Mouse (Mus musculus) telencephalon, adult 2 months (tissue): Measurements from ENCODE around the gene Alox5ap.

Experiments
- DNase-seq: peaks from one replicate; pipeline ENCODE4 v3.0.0-alpha.2; 2011; ENCODE audit warnings: low read depth, low spot score

The Alox5ap gene

DNA sequence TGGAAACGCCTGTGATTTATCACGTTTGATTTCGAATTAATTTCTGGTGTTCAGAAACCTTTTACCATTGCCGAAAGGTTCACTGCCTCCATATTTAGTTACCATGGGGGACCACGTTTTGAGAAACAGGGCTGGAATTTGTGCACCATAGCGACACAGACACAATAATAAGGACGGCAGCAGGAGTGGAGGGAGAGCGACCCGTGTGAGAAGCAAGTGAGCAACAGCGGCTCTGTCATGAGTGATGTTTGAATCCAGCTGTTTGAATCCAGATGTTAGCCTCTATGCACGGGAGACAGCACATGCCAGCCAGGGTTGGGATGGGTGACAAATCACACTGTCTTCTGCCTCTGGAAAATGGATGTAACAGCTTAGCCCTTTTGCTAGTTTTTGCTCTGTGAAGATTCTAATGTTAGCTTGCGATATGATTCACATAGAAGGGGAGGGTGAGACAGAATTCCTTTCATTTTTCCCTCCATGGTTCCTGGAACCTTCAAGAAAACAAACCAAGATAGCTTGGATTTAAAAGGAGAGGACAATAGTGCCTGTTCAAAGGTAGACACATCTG is 50.0 kb downstream of the Alox5ap start:
- DNase-seq: no peak

DNA sequence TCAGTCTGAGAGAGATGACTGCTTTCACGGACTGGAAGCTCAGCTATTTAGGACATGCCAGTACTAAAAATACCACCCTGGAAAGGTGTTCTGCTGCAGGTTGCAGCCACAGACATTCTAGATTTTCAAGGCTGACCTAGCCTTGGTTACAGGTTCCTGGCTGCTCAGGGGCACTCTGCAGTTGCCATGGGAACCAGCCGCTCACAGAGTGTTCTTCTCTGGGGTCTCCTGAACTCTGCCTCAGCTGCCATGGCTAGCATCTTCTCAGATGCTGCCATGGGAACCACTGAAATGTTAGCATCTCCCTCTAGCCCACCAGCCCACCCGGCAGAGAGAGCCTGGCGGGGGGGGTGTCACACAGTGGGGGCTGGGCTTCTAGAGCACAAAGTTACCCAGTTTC is 52.4 kb downstream of the Alox5ap start:
- no peak for DNase-seq

DNA sequence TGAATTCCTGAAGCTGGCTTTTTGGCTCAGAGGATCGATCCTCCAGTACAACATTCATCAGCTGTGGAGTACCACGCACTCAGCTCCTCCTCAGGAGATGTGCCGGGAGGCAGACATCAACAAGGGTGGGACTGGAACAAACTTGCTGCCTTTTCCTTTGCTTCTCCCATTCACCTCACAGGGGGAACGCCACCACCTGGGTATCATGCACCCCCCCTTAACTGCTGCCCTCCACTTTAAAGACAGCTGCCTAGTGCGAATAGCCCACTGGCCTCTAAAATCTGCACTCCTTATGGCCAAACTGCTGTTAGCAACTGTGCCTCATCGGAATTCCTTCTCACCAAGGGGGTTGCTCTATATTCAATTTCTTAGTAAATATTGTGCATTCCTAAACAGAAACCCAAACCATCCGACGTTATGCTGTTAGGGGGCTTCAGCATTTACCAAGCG is 55.3 kb downstream of the Alox5ap start:
- no peak for DNase-seq

DNA sequence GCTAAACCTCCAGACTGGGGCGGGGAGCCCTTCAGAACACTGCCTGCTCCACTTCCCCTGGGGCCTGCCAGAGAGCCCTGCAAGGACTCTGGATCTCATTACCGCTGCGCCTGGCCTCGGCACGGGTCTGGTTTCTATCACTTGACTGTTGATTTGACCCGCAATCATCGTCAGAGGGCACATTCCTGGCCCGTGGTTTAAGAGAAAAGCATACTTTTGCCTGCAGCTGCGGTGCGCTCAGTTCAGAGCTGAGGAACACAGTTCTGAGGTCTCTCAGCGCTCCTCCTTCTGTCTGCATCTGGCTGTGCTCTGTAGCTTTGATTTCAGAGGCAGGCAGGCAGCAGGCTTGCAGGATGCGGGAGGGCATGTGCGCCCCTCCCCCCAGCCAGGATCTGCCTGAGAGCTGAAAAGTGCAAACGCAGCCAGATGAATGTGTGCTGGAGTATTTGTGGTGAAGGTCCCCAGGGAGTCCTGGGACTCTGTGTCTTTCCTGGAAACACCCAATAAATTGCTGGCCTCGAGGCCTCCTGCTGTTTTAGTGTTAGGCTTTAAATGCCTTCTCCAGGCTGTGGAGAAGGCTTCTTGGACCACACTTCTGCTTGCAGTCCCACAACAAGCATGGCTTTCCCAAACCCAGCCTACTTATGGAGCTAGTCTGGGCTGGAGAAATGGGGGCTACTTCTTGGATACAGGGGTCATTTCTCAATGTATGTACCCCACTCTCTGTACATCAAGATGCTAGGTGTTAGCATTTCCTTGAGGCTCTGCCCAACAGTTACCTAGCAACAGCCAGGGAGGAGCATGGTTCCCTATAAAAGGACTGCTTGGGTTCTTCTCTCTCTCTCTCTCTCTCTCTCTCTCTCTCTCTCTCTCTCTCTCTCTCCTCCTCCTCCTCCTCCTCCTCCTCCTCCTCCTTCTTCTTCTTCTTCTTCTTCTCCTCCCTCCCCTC is 56.2 kb downstream of the Alox5ap start:
- DNase-seq: no peak

DNA sequence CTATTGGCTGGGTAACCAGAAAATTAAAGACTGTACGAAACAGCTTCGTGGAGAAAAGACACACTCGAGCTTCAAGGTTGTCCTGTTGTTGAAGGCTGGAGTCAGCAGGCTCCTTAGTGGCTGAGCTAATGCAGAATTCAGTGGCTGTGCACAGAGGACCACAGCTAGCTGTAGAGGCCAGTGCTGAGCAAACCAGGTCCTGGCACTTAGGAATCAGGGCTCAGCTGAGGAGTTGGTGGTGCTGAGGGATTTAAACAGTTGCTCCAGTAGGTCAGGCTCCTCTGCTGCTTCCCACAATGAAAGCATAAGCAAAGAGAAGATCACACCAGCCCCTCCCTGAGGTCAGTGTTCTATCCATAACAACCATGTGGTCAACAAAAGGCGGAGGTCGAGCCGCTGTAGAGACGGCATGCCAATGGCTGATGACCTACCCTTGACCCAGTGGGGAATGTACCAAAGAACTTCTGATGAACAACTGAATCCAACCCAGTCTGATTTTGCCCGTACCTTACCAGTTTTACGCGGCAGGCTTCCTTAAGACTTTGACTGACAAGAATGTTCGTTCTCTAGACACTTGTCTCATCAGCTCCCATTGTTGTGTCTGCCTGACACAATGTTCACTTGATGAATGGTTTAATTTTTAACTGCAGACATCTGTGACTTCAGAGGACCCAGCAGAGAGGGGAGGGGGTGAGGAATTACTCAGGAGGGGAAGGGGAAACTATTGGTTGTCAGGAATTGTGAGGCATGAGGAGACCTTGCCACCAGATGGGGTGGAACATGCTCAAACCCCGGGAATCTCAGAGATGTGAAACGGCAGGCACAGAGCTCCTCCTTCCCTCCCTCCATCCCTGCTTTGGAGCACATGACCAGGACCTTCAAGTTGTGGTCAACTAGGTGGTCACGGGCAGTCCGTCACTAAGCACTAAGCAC is 57.6 kb downstream of the Alox5ap start:
- no peak for DNase-seq

DNA sequence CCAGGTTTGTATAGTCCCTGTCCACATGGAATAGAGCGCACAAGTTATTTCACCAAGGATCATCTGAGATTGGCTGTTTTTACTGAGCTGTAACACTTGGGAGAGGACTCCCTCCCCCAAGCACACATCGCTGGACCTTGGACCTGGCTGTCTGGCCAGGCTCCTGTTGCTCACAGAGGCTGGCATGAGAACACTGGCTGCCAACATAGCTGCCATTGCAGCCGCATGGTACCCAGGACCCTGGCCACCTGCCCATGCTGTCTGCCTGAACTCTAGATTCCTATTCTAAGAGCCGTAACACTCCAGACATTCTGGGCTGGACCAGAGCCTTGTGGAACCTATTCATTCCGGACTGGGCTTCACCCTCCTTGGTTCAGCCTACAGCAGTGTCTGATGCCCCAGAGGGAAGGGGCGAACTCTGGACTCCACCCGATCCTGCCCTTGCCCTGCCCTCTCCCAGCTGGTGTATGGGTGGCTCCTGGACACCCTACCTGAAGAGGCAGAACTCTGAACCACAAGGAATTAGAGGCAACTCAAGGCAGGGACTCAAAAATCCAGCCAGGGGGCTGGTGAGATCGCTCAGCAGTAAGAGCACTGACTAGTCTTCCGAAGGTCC is 58.5 kb downstream of the Alox5ap start:
- DNase-seq: no peak

DNA sequence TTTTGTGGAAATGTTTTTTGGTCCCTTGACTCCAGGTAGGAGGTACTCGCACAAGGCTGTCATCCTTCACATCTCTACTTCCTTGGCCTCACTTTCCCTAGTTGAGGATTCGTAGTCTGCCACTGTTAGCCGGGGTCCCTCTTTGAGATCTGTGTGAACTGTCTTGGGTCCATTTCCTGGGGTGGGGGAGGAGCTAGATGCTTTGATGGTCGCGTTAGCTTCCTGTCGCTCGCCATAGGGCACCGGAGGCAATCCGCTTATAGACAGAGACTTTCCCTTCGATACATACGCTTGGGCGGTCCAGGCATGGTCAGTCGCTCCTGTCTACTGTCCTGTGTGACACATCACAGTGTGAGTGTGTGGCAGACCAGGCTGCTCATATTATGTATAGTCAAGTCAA is 60.2 kb downstream of the Alox5ap start:
- DNase-seq: no peak

DNA sequence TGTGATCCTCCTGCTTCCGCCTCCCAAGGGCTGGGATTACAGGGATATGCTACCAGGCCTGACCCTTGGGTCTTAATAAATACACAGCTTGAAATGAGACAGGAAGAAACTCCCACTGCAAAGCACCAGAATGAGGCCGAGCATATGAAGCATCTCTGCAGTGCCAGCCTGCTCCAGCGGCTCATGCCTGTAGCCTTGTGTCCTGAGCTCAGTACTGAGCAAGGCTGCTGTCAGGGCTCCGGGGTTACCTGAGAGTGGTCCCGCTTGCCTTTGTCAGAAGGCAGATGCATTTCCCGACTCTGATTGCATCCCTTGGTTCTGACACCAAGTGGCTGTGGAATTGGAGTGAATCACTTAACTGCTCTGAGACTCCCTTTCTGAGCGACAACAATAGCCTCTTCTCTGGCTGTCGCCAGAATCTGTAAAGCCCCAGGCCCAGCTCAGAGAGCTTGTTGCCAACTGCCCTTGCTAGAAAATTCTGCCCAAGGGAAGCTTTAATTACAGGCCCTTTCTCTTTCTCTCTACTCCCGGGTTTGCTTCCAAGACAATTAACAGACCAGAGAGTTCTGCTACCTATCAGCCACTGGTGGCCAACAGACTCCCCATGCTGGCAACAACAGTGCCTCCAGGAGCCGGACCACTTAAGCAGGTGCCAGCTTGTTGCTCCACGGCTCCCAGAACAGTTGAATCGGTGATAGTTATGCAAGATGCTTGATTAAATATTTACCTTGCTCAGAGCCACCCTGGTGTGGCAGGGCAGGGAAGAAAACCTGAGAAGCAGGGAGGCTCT is 64.7 kb downstream of the Alox5ap start:
- no peak for DNase-seq

DNA sequence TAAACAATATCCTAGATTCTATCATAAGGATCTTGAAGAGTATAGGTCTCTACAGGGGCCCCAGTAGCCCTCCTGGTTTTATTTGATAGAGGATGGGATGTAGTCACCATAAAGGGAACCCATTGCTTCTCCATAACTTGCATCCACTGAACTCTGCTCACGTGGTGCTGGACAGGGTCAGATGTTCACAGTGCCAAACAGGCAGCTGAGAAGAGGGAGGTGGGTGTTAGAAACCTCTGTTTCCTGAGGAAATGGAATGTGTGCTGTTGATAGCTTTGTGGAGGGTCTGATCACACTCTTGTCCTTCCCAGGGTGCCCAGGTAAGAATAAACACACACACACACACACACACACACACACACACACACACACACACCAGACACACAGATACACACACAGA is 66.0 kb downstream of the Alox5ap start:
- DNase-seq: no peak

DNA sequence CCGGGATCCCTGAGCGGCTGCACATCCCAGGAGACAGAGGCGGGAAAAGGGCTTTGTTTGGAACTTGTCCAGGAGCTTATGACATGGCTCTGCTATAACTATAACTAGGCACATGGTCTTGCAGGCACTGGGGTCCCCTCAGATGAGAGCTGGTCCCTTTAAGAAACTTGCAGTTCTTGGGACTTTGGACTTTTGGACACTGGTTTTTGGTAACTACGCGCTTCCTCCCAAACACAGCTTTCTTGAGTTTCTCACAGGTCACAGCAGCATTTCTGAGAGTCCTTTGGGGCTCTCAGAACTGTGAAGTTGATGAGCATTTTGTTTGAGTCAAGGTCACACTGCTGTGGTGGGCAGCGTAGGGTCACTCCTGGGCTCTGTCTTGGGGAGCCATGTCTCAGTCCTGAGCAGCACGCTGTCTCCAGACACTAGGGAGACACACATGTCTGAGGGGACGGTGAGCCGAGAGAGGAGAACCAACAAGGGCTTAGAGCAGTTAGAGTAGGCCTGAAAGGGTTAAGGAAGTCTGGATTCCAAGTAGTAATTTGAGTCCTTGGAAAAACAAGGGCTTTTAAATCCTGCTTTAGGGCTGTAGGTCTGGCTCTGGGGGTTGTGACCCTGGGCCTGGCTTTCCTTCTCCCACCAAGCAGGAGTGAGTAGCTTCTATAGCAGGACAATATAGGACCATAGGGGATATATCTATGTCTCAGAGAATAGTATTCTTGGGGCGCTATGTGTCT is 67.0 kb downstream of the Alox5ap start:
- DNase-seq: no peak

DNA sequence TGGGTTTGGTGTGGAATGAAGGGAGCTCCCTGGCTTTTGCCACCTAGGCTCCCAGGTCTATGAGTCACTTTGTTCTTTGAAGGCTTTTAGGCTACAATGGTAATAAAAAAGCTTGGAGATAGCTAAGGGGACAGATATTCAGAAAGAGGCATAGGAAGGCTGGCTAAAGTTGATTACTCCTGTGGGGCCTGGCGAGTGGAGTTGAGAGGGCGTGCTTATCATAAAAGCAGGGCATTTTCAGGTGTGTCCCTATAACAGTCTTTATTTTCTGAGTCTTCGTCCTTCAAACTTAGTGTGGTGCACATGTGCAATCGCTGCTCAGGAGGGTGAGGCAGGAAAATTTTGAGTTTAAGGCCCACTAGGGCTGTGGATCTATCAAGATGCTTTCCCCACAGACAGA is 68.2 kb downstream of the Alox5ap start:
- no peak for DNase-seq

DNA sequence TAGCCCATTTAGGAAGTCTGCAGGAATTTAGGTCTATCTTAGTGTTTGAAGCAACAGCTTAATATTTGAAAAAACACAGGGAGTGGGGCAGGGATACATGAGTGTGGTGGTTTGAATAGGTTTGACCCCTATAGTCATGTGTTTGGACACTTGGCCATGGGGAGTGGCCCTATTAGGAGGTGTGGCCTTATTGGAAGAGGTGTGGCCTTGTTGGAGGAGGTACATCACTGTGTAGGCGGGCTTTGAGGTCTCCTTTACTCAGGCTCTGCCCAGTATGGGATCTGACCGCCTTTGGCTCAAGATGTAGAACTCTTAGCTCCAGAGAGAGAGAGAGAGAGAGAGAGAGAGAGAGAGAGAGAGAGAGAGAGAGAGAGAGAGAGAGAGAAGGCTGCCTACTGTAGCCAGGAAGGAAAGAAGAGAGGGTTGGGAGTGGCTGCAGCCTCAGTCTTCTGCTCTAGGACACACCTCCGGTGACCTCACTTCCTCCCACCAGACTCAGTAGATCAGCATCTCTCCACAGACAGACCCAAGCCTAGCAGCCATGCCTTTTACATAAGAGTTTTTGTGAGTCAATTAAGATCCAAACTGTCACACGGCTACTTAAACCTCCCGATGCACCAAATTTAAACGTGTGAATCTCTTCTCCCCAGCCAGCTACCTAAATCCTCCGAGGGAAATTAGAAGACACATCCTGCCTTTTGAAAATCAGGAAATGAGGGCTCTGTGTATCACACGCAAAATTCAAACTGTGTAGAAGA is 69.6 kb downstream of the Alox5ap start:
- DNase-seq: peak; percentile 84

DNA sequence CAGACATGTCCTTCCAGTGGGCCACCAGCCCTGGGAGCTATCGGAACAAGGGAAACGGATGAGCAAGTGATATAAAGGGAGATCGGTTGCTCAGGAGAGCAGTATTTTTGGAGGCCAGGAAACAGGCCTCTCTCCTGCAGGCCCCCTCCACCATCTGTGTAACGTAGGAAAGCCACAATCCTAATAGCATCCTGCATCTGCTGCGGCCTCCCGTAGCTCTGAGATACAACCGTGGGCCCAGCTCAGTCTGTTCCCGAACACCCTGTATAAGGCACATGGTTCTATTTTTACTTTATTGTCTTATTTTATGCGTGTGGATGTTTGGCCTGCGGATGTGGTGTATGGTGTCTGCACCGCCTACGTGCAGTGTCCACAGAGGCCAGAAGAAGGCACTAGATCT is 70.4 kb downstream of the Alox5ap start:
- no peak for DNase-seq

DNA sequence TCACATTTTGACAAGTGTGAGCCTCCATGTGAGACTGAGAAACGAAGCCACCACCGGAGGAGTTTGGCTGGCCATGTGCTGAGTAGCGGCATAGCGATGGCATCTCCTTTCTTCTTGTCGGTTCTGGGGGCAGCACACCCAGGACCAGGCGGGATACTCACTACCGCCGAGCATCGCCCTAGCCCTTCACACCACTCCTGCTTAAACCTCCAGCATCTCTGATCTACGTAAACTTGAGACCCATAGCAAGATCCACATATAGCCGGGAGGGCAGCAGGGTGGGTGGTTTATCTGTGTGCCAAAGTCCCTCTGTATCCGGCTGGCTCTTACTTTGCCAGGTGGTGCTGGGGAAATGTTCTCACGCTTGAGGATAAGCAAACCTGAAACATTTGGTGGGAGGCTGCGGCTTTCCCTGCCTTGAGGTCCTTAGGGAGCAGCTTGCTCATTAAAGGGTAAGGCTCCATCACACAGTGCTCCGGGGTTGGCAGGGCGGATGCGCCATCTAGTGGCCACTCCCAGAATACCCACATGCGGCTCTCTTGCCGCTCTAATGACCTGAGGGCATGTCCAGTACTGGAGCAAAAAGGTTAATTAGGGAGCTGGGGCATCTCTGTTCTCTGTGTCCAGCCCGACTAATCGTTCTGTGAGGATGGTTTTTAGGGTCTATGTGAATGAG is 71.1 kb downstream of the Alox5ap start:
- no peak for DNase-seq

DNA sequence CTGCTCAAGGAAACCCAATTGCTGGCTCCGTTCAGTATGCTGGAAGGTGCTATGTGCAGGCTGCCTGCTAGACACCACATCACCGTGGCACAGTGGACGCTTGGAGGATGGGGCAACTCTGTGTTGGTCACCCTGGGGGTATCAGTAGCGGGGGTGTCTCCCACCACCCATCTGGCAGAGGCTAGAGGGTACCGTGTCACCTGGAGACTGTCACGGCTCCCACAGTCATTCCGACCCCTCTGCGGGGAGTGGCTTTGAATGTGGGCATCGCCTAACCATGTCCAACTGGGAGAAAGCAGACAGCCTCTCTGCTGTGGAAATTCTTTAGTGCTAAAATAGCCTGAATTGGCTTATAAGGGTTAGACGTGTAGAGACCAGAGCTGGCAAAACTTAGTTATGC is 72.6 kb downstream of the Alox5ap start:
- DNase-seq: no peak
